Mouse (Mus musculus) bone marrow macrophage, adult 2 months (primary cell): ENCODE data around the gene Casc3. TPM values are rescaled to one million over a fixed set of nuclear protein-coding genes. Genes with fewer than 3 reads are reported as not detected.
"Not testable (repeated sequence)": the region's sequence is repeated elsewhere in the genome, so short reads cannot be mapped to it uniquely, and the experiment has no call there.

ENCODE experiments used
- H3K27ac ChIP-seq: 2 replicates; pipeline ENCODE4 v1.5.1; 2012; ENCODE audit warnings: low read depth, low read length; ENCODE audit not compliant: insufficient read depth
- H3K4me1 ChIP-seq: 2 replicates; pipeline ENCODE4 v1.6.1; 2012; ENCODE audit warnings: low read length; ENCODE audit not compliant: control insufficient read depth, insufficient read depth
- H3K4me3 ChIP-seq: 2 replicates; pipeline ENCODE4 v1.5.1; 2012; ENCODE audit warnings: mild to moderate bottlenecking, low read length, moderate library complexity; ENCODE audit not compliant: insufficient read depth
- CTCF ChIP-seq: IDR thresholded peaks from 2 replicates; pipeline ENCODE4 v1.5.1; 2012; ENCODE audit warnings: low read depth, mild to moderate bottlenecking, low read length, moderate library complexity
- POLR2A ChIP-seq: IDR thresholded peaks from 2 replicates; pipeline ENCODE4 v1.6.1; 2012; ENCODE audit warnings: mild to moderate bottlenecking, low read depth, low read length, borderline replicate concordance
- polyA plus RNA-seq: library from polyadenylated mRNA; stranded (reverse); fragments of >200 nt; gene quantifications from 2 replicates; pipeline ENCODE4 v1.2.4, GENCODE M21; 2012; ENCODE audit not compliant: missing spikeins, insufficient read depth, insufficient read length

The Casc3 gene
- polyA plus RNA-seq, 1 experiment: 40.1 TPM

DNA sequence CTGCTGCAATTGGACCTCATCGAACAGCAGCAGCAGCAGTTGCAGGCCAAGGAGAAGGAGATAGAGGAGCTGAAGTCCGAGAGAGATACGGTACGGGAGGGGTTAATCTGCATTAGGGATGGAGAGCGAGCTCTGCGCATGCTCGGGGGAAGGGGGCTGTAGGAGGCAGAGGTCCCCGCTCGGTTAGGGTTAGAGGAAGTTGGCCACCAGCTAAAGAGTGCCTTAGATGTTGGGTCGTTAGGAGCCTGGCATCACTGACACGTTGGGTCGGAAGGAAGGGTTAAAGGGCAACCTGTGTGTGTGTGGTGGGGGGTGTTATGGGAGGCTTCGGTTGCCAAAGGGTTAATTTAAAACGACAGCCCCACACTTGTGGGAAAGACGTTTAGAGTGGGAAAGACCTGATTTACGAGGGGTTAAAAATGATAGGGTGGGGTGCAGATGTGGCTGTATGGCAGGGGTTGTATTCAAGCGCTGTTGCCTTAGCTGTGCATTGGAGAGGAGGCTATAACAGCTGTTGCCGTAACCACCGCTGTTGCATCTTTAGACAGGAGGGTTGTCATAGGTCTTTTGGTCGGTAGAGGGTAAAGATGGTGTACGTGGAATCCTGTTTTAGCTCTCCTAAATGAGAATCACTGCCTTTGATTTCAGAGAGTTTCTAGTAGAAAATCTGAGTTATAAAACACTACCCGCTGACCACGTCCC is 8.0 kb upstream of the Casc3 start:
- Histone ChIP-seq H3K27ac (peak overlapping the region; percentile 90), H3K4me3 (peak overlapping the region; percentile 79), H3K4me1 (peaks cover 19% of the 10 kb centered on the region)
- no peak for TF ChIP-seq CTCF
- no peak for TF ChIP-seq POLR2A

GRCm38 (mm10) chr11:98797306-98797705 is 7.4 kb upstream of the Casc3 start:
- H3K4me3 ChIP-seq: peak overlapping the region; percentile 79
- peaks cover 20% of the 10 kb centered on the region for H3K4me1 ChIP-seq
- no peak overlapping the region for H3K27ac ChIP-seq
- no peak for TF ChIP-seq CTCF

- TF ChIP-seq CTCF (no peak), POLR2A (no peak)
- Histone ChIP-seq H3K27ac (no peak overlapping the region), H3K4me1 (peaks cover 20% of the 10 kb centered on the region), H3K4me3 (peak overlapping the region; percentile 79; the same call in 1 of the 2 replicates)
Measured at GRCm38 (mm10) chr11:98797909-98798308, 6.8 kb upstream of the Casc3 start.

DNA sequence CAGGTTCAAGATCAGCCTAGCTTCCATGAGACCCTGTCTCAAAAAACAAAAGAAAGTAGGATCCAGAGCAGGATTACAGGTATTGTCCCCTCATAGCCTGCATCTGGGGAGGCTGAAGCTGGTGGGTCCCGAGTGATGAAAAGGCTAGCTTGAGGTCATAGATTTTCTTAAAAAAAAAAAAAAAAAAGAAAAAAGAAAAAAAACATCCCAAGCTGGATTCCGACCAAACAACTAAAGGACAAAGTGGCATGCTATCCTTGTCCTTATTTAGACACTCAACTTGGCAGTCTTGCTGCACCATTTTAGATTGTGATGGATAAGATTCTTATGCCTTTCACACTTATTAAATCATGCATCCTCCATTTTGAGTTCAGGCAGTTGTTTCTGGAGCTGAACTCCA is 3.7 kb downstream of the Casc3 start:
- TF ChIP-seq CTCF (no peak), POLR2A (no peak)
- no peak overlapping the region for H3K27ac ChIP-seq
- H3K4me1 ChIP-seq: peaks cover 18% of the 10 kb centered on the region
- H3K4me3 ChIP-seq: no peak overlapping the region

- TF ChIP-seq POLR2A (0 out of 2 replicates have a peak, but pooled peaks have one; percentile 33), CTCF (no peak)
- Histone ChIP-seq H3K4me1 (peaks cover 26% of the 10 kb centered on the region), H3K4me3 (peak overlapping the region; percentile 81), H3K27ac (peak overlapping the region; percentile 78)
Measured at GRCm38 (mm10) chr11:98809457-98810290, 5.0 kb downstream of the Casc3 start.

GRCm38 (mm10) chr11:98810686-98811085 is 6.0 kb downstream of the Casc3 start:
- Histone ChIP-seq H3K4me1 (peaks cover 33% of the 10 kb centered on the region), H3K27ac (no peak overlapping the region), H3K4me3 (peak overlapping the region; percentile 81)
- TF ChIP-seq POLR2A (no peak), CTCF (no peak)

GRCm38 (mm10) chr11:98816706-98817239 is 12.1 kb downstream of the Casc3 start:
- no peak for TF ChIP-seq CTCF
- no peak for TF ChIP-seq POLR2A
- peaks cover 36% of the 10 kb centered on the region for H3K4me1 ChIP-seq
- no peak overlapping the region for H3K4me3 ChIP-seq
- H3K27ac ChIP-seq: peak overlapping the region; percentile 82

DNA sequence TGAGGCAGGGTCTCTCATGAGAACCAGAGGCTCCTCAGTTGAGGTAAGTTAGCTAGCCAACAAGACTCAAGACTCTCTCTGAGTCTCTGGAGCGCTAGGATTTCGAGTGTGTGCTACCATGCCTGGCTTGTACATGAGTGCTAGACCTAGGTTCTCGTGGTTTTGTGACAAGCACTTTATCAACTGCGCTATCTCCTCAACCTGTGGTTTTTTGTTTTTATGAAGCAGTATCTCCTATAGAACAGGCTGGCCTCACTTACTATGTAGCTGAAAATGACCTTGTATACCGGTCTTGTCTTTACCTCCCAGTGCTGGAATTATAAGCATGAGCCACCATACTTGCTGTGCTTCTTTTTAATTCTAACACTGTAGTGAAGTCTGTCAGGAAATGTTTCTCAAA is 16.3 kb downstream of the Casc3 start:
- TF ChIP-seq POLR2A: no peak
- TF ChIP-seq CTCF: no peak
- H3K4me1 ChIP-seq: peaks cover 9% of the 10 kb centered on the region
- no peak overlapping the region for H3K4me3 ChIP-seq
- H3K27ac ChIP-seq: no peak overlapping the region

GRCm38 (mm10) chr11:98826071-98826470 is 21.4 kb downstream of the Casc3 start:
- not testable (repeated sequence) for H3K4me3 ChIP-seq, H3K4me1 ChIP-seq, H3K27ac ChIP-seq

- H3K27ac ChIP-seq: no peak overlapping the region
- H3K4me1 ChIP-seq: no peaks in the 10 kb centered on the region
- TF ChIP-seq POLR2A (no peak), CTCF (no peak)
- H3K4me3 ChIP-seq: no peak overlapping the region
Measured at GRCm38 (mm10) chr11:98827877-98828276, 23.2 kb downstream of the Casc3 start.

GRCm38 (mm10) chr11:98829091-98829775 is 24.5 kb downstream of the Casc3 start:
- no peak overlapping the region for H3K27ac ChIP-seq
- H3K4me1 ChIP-seq: no peaks in the 10 kb centered on the region
- TF ChIP-seq CTCF (no peak), POLR2A (no peak)
- H3K4me3 ChIP-seq: no peak overlapping the region
